8 mouse cellular contexts compared by ENCODE assay signal in genomic region chr2:103424349-103425026, GRCm38 (mm10). TPM values are rescaled to one million over a fixed set of nuclear protein-coding genes. Genes with fewer than 3 reads are reported as not detected.
DNase-seq lines count a peak whose midpoint lies in the region; ATAC-seq lines count a peak whose summit lies in the region.

No protein-coding gene starts in this region.

- ATAC-seq in hindbrain, embryonic 12.5 days (ENCODE audit: low FRiP score) = no peak
- peak; percentile 61; the same call in 1 of the 2 replicates for ATAC-seq in intestine, embryonic 15.5 days
- peak; percentile 64; the same call in 1 of the 2 replicates for ATAC-seq in midbrain, embryonic 16.5 days

- peaks cover 8% of the 10 kb centered on the region; the same call in 1 of the 2 replicates for H3K4me1 ChIP-seq in hindbrain, embryonic 10.5 days (replicated peaks)
- H3K4me1 ChIP-seq in hindbrain, embryonic 12.5 days = peaks cover 5% of the 10 kb centered on the region; the same call in 1 of the 2 replicates
- peaks cover 7% of the 10 kb centered on the region; the same call in 1 of the 2 replicates for H3K4me1 ChIP-seq in intestine, embryonic 15.5 days (replicated peaks)
- no peaks in the 10 kb centered on the region for H3K4me1 ChIP-seq in midbrain, embryonic 16.5 days (ENCODE audit: control insufficient read depth, insufficient read depth, low read length)

- no peak overlapping the region for H3K4me2 ChIP-seq in hindbrain, embryonic 12.5 days (replicated peaks)
- peak overlapping the region; percentile 22; the same call in 1 of the 2 replicates for H3K4me2 ChIP-seq in intestine, embryonic 15.5 days (replicated peaks)
- peak overlapping the region; percentile 21 for H3K4me2 ChIP-seq in midbrain, embryonic 16.5 days (ENCODE audit: low read length)

- H3K9ac ChIP-seq in hindbrain, embryonic 12.5 days = no peak overlapping the region
- H3K9ac ChIP-seq in intestine, embryonic 15.5 days = no peak overlapping the region
- H3K9ac ChIP-seq in midbrain, embryonic 16.5 days (ENCODE audit: low read depth, low read length) = no peak overlapping the region

- 31% methylated on average over 12 of the region's 12 CpGs for WGBS in hindbrain, embryonic 10.5 days
- WGBS in hindbrain, embryonic 12.5 days = 32% methylated on average over 12 of the region's 12 CpGs
- WGBS in intestine, embryonic 15.5 days = 36% methylated on average over 12 of the region's 12 CpGs
- 11% methylated on average over 12 of the region's 12 CpGs for WGBS in midbrain, embryonic 16.5 days

- no peak overlapping the region for H3K4me3 ChIP-seq in hindbrain, embryonic 10.5 days
- H3K4me3 ChIP-seq in hindbrain, embryonic 12.5 days = no peak overlapping the region
- H3K4me3 ChIP-seq in intestine, embryonic 15.5 days (replicated peaks) = no peak overlapping the region
- H3K4me3 ChIP-seq in midbrain, embryonic 16.5 days (ENCODE audit: low read depth, low read length) = no peak overlapping the region

- no peaks in the 10 kb centered on the region for H3K9me3 ChIP-seq in hindbrain, embryonic 10.5 days
- no peaks in the 10 kb centered on the region for H3K9me3 ChIP-seq in hindbrain, embryonic 12.5 days (replicated peaks)
- no peaks in the 10 kb centered on the region for H3K9me3 ChIP-seq in intestine, embryonic 15.5 days
- no peaks in the 10 kb centered on the region for H3K9me3 ChIP-seq in midbrain, embryonic 16.5 days (replicated peaks; ENCODE audit: control insufficient read depth, low read length, poor library complexity, severe bottlenecking)

- H3K36me3 ChIP-seq in hindbrain, embryonic 10.5 days = no peaks in the 10 kb centered on the region
- H3K36me3 ChIP-seq in hindbrain, embryonic 12.5 days = no peaks in the 10 kb centered on the region
- H3K36me3 ChIP-seq in intestine, embryonic 15.5 days = no peaks in the 10 kb centered on the region
- no peaks in the 10 kb centered on the region for H3K36me3 ChIP-seq in midbrain, embryonic 16.5 days (ENCODE audit: control insufficient read depth, insufficient read depth, low read length)

- peak; percentile 70 for DNase-seq in hindbrain, embryonic 10.5 days (ENCODE audit: low spot score)
- DNase-seq in cerebellum, adult 9-11 months = peak; percentile 24
- peak; percentile 23 to 63 for DNase-seq in frontal cortex, postnatal 10 days (ENCODE audit: low spot score in 2 of 2)
- DNase-seq in left cerebral cortex, postnatal 25 days (ENCODE audit: low spot score in 2 of 2) = peak; percentile 70 to 74
- DNase-seq in spleen, postnatal 4 days (ENCODE audit: low spot score in 2 of 2) = peak; percentile 40 to 81

- no peak overlapping the region for H3K27ac ChIP-seq in hindbrain, embryonic 10.5 days
- no peak overlapping the region for H3K27ac ChIP-seq in hindbrain, embryonic 12.5 days
- no peak overlapping the region for H3K27ac ChIP-seq in intestine, embryonic 15.5 days
- H3K27ac ChIP-seq in midbrain, embryonic 16.5 days (ENCODE audit: low read length) = no peak overlapping the region

- H3K27me3 ChIP-seq in hindbrain, embryonic 10.5 days (ENCODE audit: insufficient read depth, poor library complexity, severe bottlenecking) = no peaks in the 10 kb centered on the region
- no peaks in the 10 kb centered on the region for H3K27me3 ChIP-seq in hindbrain, embryonic 12.5 days
- H3K27me3 ChIP-seq in intestine, embryonic 15.5 days (replicated peaks) = no peaks in the 10 kb centered on the region
- H3K27me3 ChIP-seq in midbrain, embryonic 16.5 days (ENCODE audit: control insufficient read depth, insufficient read depth, low read depth, low read length) = no peaks in the 10 kb centered on the region

- intact Hi-C loops in left cerebral cortex, postnatal 25 days (cut with DNase I) = no loop called here

RNA-seq across cellular contexts. Expression of gene Elf5, which starts 13.0 kb away (rescaled TPM):
- 0.07 TPM in 1 of 2 replicates, not detected in the other for polyA plus RNA-seq in hindbrain, embryonic 10.5 days (2016; fragmentation: Nextera tagmentation; extraction: Ambion mirVana)
- polyA plus RNA-seq in hindbrain, embryonic 12.5 days (2016; fragmentation: Nextera tagmentation; extraction: Ambion mirVana) = not detected in 2 replicates
- polyA plus RNA-seq in intestine, embryonic 15.5 days (2015; fragmentation: Nextera tagmentation; extraction: Ambion mirVana) = 0.13 and 0.20 TPM in 2 replicates
- 1 to 10 TPM; 1.1 TPM for total RNA-seq in left cerebral cortex, postnatal 25 days (2021)
- not detected in 2 replicates for polyA plus RNA-seq in midbrain, embryonic 16.5 days (2015; fragmentation: Nextera tagmentation; extraction: Ambion mirVana)
